In genomic region chr11:69543598-69543997, GRCm38 (mm10) we compare ENCODE assay signal across 14 mouse cellular contexts. TPM values are rescaled to one million over a fixed set of nuclear protein-coding genes. Genes with fewer than 3 reads are reported as not detected.
DNase-seq lines count a peak whose midpoint lies in the region; ATAC-seq lines count a peak whose summit lies in the region.
"Had no signal": no experiment of that assay in that cellular context is flagged by ENCODE, and none has a peak within 500 bp of the region (broad histone marks: within the 10 kb centered on the region; RNA-seq: fewer than 3 reads in every experiment).

No protein-coding gene starts in this region.

- H3K9ac ChIP-seq in embryonic facial prominence, embryonic 13.5 days = no peak overlapping the region
- H3K9ac ChIP-seq in hindbrain, embryonic 13.5 days = no peak overlapping the region
- H3K9ac ChIP-seq in midbrain, embryonic 13.5 days (replicated peaks) = no peak overlapping the region
- H3K9ac ChIP-seq: kidney, embryonic 15.5 days; liver, embryonic 14.5 days had no signal

- H3K4me2 ChIP-seq in embryonic facial prominence, embryonic 13.5 days = no peak overlapping the region
- no peak overlapping the region; the same call in 1 of the 2 replicates for H3K4me2 ChIP-seq in hindbrain, embryonic 13.5 days
- H3K4me2 ChIP-seq in midbrain, embryonic 13.5 days (replicated peaks) = 0 out of 2 replicates have a peak overlapping the region, but pooled peaks have one; percentile 14
- H3K4me2 ChIP-seq: kidney, embryonic 15.5 days had no signal

- H3K27me3 ChIP-seq in embryonic facial prominence, embryonic 13.5 days = no peaks in the 10 kb centered on the region
- H3K27me3 ChIP-seq in hindbrain, embryonic 13.5 days = no peaks in the 10 kb centered on the region
- no peaks in the 10 kb centered on the region for H3K27me3 ChIP-seq in midbrain, embryonic 13.5 days

- 51% methylated on average over 3 of the region's 3 CpGs for WGBS in embryonic facial prominence, embryonic 13.5 days
- 3% methylated on average over 3 of the region's 3 CpGs for WGBS in hindbrain, embryonic 13.5 days
- WGBS in midbrain, embryonic 13.5 days = 7% methylated on average over 3 of the region's 3 CpGs

- no peak overlapping the region for H3K4me3 ChIP-seq in embryonic facial prominence, embryonic 13.5 days
- no peak overlapping the region for H3K4me3 ChIP-seq in hindbrain, embryonic 13.5 days
- H3K4me3 ChIP-seq in midbrain, embryonic 13.5 days (replicated peaks) = no peak overlapping the region
- H3K4me3 ChIP-seq: kidney, embryonic 15.5 days had no signal

- H3K9me3 ChIP-seq in embryonic facial prominence, embryonic 13.5 days = no peaks in the 10 kb centered on the region
- no peaks in the 10 kb centered on the region for H3K9me3 ChIP-seq in hindbrain, embryonic 13.5 days
- no peaks in the 10 kb centered on the region for H3K9me3 ChIP-seq in midbrain, embryonic 13.5 days
- H3K9me3 ChIP-seq: kidney, embryonic 15.5 days had no signal

- H3K4me1 ChIP-seq in embryonic facial prominence, embryonic 13.5 days = peaks cover 32% of the 10 kb centered on the region
- peaks cover 51% of the 10 kb centered on the region for H3K4me1 ChIP-seq in hindbrain, embryonic 13.5 days (replicated peaks)
- H3K4me1 ChIP-seq in midbrain, embryonic 13.5 days (replicated peaks) = peaks cover 49% of the 10 kb centered on the region

- no peak for ATAC-seq in embryonic facial prominence, embryonic 13.5 days (ENCODE audit: insufficient number of reproducible peaks, insufficient read depth, low FRiP score, low TSS enrichment, low read depth)
- no peak for ATAC-seq in hindbrain, embryonic 13.5 days (ENCODE audit: low FRiP score)
- ATAC-seq in midbrain, embryonic 13.5 days = no peak
- no peak for ATAC-seq in frontal cortex, adult (ENCODE audit: low TSS enrichment)

- no peaks in the 10 kb centered on the region for H3K36me3 ChIP-seq in embryonic facial prominence, embryonic 13.5 days
- H3K36me3 ChIP-seq in hindbrain, embryonic 13.5 days = no peaks in the 10 kb centered on the region
- H3K36me3 ChIP-seq in midbrain, embryonic 13.5 days = no peaks in the 10 kb centered on the region
- H3K36me3 ChIP-seq: kidney, embryonic 15.5 days had no signal

- 0 out of 2 replicates have a peak overlapping the region, but pooled peaks have one; percentile 8 for H3K27ac ChIP-seq in embryonic facial prominence, embryonic 13.5 days
- H3K27ac ChIP-seq in hindbrain, embryonic 13.5 days = peak overlapping the region; percentile 64
- H3K27ac ChIP-seq in midbrain, embryonic 13.5 days = peak overlapping the region; percentile 72
- H3K27ac ChIP-seq: kidney, embryonic 15.5 days; liver, embryonic 14.5 days; macrophage had no signal

- DNase-seq in brain, adult 2 months (ENCODE audit: low read depth, low spot score) = peak; percentile 46
- no peak for DNase-seq in adrenal gland, postnatal 10 days
- DNase-seq in frontal cortex, postnatal 36 days (ENCODE audit: low spot score in 2 of 2) = no peak
- no peak for DNase-seq in heart, adult 9 months (ENCODE audit: low spot score in 2 of 2)
- DNase-seq: adrenal gland, postnatal 36 days; left cerebral cortex, postnatal 4 days; right cerebral cortex, postnatal 4 days had no signal

RNA-seq across cellular contexts. Expression of gene Dnah2, which starts 5.3 kb away (rescaled TPM):
- polyA plus RNA-seq in embryonic facial prominence, embryonic 13.5 days (2015; fragmentation: Nextera tagmentation; extraction: Ambion mirVana) = 4.2 and 4.4 TPM in 2 replicates
- 2.1 and 2.7 TPM in 2 replicates for polyA plus RNA-seq in hindbrain, embryonic 13.5 days (2015; fragmentation: Nextera tagmentation; extraction: Ambion mirVana)
- polyA plus RNA-seq in midbrain, embryonic 13.5 days (2015; fragmentation: Nextera tagmentation; extraction: Ambion mirVana) = 2.2 and 2.7 TPM in 2 replicates
- total RNA-seq in adrenal gland, postnatal 10 days (2021) = under 1 TPM; 0.30 TPM

RNA-seq across cellular contexts. Expression of gene Efnb3, which starts 16.4 kb away (rescaled TPM):
- polyA plus RNA-seq in embryonic facial prominence, embryonic 13.5 days (2015; fragmentation: Nextera tagmentation; extraction: Ambion mirVana) = 43.4 and 46.3 TPM in 2 replicates
- polyA plus RNA-seq in hindbrain, embryonic 13.5 days (2015; fragmentation: Nextera tagmentation; extraction: Ambion mirVana) = 90.1 and 92.0 TPM in 2 replicates
- polyA plus RNA-seq in midbrain, embryonic 13.5 days (2015; fragmentation: Nextera tagmentation; extraction: Ambion mirVana) = 95.0 and 130 TPM in 2 replicates
- total RNA-seq in adrenal gland, postnatal 10 days (2021) = 1 to 10 TPM; 2.2 to 3.8 TPM

RNA-seq across cellular contexts. Expression of gene Wrap53, which starts 36.5 kb away (rescaled TPM):
- polyA plus RNA-seq in embryonic facial prominence, embryonic 13.5 days (2015; fragmentation: Nextera tagmentation; extraction: Ambion mirVana) = 26.9 TPM in 2 replicates
- polyA plus RNA-seq in hindbrain, embryonic 13.5 days (2015; fragmentation: Nextera tagmentation; extraction: Ambion mirVana) = 23.0 and 24.2 TPM in 2 replicates
- 24.5 and 26.9 TPM in 2 replicates for polyA plus RNA-seq in midbrain, embryonic 13.5 days (2015; fragmentation: Nextera tagmentation; extraction: Ambion mirVana)
- 10 to 100 TPM in 1 of 2 experiments, 1 to 10 TPM in 1; 8.1 to 12.5 TPM for total RNA-seq in adrenal gland, postnatal 10 days (2021)

RNA-seq across cellular contexts. Expression of gene Trp53, which starts 36.6 kb away (rescaled TPM):
- polyA plus RNA-seq in embryonic facial prominence, embryonic 13.5 days (2015; fragmentation: Nextera tagmentation; extraction: Ambion mirVana) = 160 and 186 TPM in 2 replicates
- polyA plus RNA-seq in hindbrain, embryonic 13.5 days (2015; fragmentation: Nextera tagmentation; extraction: Ambion mirVana) = 76.3 and 78.1 TPM in 2 replicates
- polyA plus RNA-seq in midbrain, embryonic 13.5 days (2015; fragmentation: Nextera tagmentation; extraction: Ambion mirVana) = 84.2 and 93.4 TPM in 2 replicates
- 10 to 100 TPM; 59.9 to 75.9 TPM for total RNA-seq in adrenal gland, postnatal 10 days (2021)

Comparison
In these comparisons a context has a peak if more than half of its experiments do, and no peak if none do; other contexts are left out.
1. H3K27ac ChIP-seq: peak in every context shown above with its lines; median percentile 72 in midbrain, embryonic 13.5 days; 64 in hindbrain, embryonic 13.5 days; 8 in embryonic facial prominence, embryonic 13.5 days.